8 mouse cellular contexts compared by ENCODE assay signal in genomic region chr5:125056696-125057554, GRCm38 (mm10). TPM values are rescaled to one million over a fixed set of nuclear protein-coding genes. Genes with fewer than 3 reads are reported as not detected.
DNase-seq lines count a peak whose midpoint lies in the region; ATAC-seq and TF ChIP-seq lines count a peak whose summit lies in the region.

No protein-coding gene starts in this region.

- H3K9ac ChIP-seq in embryonic facial prominence, embryonic 13.5 days, result peak overlapping the region; percentile 53; the same call in 1 of the 2 replicates
- peak overlapping the region; percentile 72 for H3K9ac ChIP-seq in heart, embryonic 14.5 days (ENCODE audit: low read length)
- H3K9ac ChIP-seq in kidney, postnatal 0 days (ENCODE audit: low read depth, low read length), result no peak overlapping the region
- H3K9ac ChIP-seq in stomach, postnatal 0 days (ENCODE audit: low read length), result peak overlapping the region; percentile 50; the same call in 1 of the 2 replicates

- peaks cover 63% of the 10 kb centered on the region for H3K4me1 ChIP-seq in embryonic facial prominence, embryonic 13.5 days
- peaks cover 67 to 87% of the 10 kb centered on the region in 2 experiments for H3K4me1 ChIP-seq in heart, embryonic 14.5 days (ENCODE audit: control insufficient read depth in 2 of 2, insufficient read depth in 2 of 2, low read length in 2 of 2)
- H3K4me1 ChIP-seq in kidney, postnatal 0 days (replicated peaks; ENCODE audit: insufficient read depth, low read length), result peaks cover 47% of the 10 kb centered on the region
- peaks cover 17% of the 10 kb centered on the region for H3K4me1 ChIP-seq in stomach, postnatal 0 days (replicated peaks; ENCODE audit: control insufficient read depth, insufficient read depth)

- H3K4me2 ChIP-seq in embryonic facial prominence, embryonic 13.5 days, result peak overlapping the region; percentile 57
- H3K4me2 ChIP-seq in heart, embryonic 14.5 days (ENCODE audit: low read length), result peak overlapping the region; percentile 69
- peak overlapping the region; percentile 58 for H3K4me2 ChIP-seq in kidney, postnatal 0 days (ENCODE audit: low read length)
- peak overlapping the region; percentile 53 for H3K4me2 ChIP-seq in stomach, postnatal 0 days (replicated peaks; ENCODE audit: low read depth)

- no peaks in the 10 kb centered on the region for H3K9me3 ChIP-seq in embryonic facial prominence, embryonic 13.5 days
- H3K9me3 ChIP-seq in heart, embryonic 14.5 days (ENCODE audit: control insufficient read depth, low read length), result no peaks in the 10 kb centered on the region
- no peaks in the 10 kb centered on the region for H3K9me3 ChIP-seq in kidney, postnatal 0 days (replicated peaks; ENCODE audit: low read length)
- H3K9me3 ChIP-seq in stomach, postnatal 0 days (ENCODE audit: control insufficient read depth, low read length), result no peaks in the 10 kb centered on the region

- H3K27ac ChIP-seq in embryonic facial prominence, embryonic 13.5 days, result peak overlapping the region; percentile 78
- peak overlapping the region in 1 of 2 experiments; percentile 83; a peak in 3 of 4 replicates for H3K27ac ChIP-seq in heart, embryonic 14.5 days (replicated peaks in 1 of 2; ENCODE audit: control insufficient read depth in 1 of 2, insufficient read depth in 1 of 2, low read depth in 2 of 2, low read length in 2 of 2)
- H3K27ac ChIP-seq in kidney, postnatal 0 days, result peak overlapping the region; percentile 81
- peak overlapping the region; percentile 92 for H3K27ac ChIP-seq in stomach, postnatal 0 days (replicated peaks)

- TF ChIP-seq EP300 in stomach, postnatal 0 days (optimal IDR thresholded peaks at IDR 0.05), result no peak

- DNase-seq in cerebellum, adult 9-11 months, result peak; percentile 58
- DNase-seq in cerebellum, adult 8-10 months, result no peak
- peak; percentile 72 for DNase-seq in kidney, postnatal 0 days (ENCODE audit: low spot score)
- peak; percentile 84 for DNase-seq in lung, postnatal 25 days (ENCODE audit: low spot score)
- peak; percentile 53 for DNase-seq in stomach, postnatal 0 days (ENCODE audit: low spot score)
- no peak for DNase-seq in frontal cortex, postnatal 14 days (ENCODE audit: low spot score in 2 of 2)

- no peak for ATAC-seq in embryonic facial prominence, embryonic 13.5 days (ENCODE audit: insufficient number of reproducible peaks, insufficient read depth, low FRiP score, low TSS enrichment, low read depth)
- no peak; the same call in 1 of the 2 replicates for ATAC-seq in heart, embryonic 14.5 days (ENCODE audit: insufficient number of reproducible peaks, insufficient read depth, low FRiP score, low read depth)
- ATAC-seq in kidney, postnatal 0 days (replicated peaks; ENCODE audit: low FRiP score, low read depth), result peak; percentile 26; the same call in 1 of the 2 replicates
- peak; percentile 22 for ATAC-seq in stomach, postnatal 0 days (ENCODE audit: low FRiP score, low TSS enrichment)

- peak overlapping the region; percentile 31; the same call in 1 of the 2 replicates for H3K4me3 ChIP-seq in embryonic facial prominence, embryonic 13.5 days
- peak overlapping the region; percentile 35 to 39 for H3K4me3 ChIP-seq in heart, embryonic 14.5 days (ENCODE audit: control insufficient read depth in 1 of 2, insufficient read depth in 1 of 2, low read depth in 1 of 2, low read length in 2 of 2)
- H3K4me3 ChIP-seq in kidney, postnatal 0 days (replicated peaks; ENCODE audit: low read depth, low read length), result peak overlapping the region; percentile 21; the same call in 1 of the 2 replicates
- peak overlapping the region; percentile 35 for H3K4me3 ChIP-seq in stomach, postnatal 0 days (ENCODE audit: low read depth, low read length)

- WGBS in embryonic facial prominence, embryonic 13.5 days, result 26% methylated on average over 19 of the region's 19 CpGs
- WGBS in heart, embryonic 14.5 days, result 15% methylated on average over 19 of the region's 19 CpGs
- 11% methylated on average over 19 of the region's 19 CpGs for WGBS in kidney, postnatal 0 days
- WGBS in stomach, postnatal 0 days, result 24% methylated on average over 19 of the region's 19 CpGs

- peaks cover 4% of the 10 kb centered on the region; the same call in 1 of the 2 replicates for H3K27me3 ChIP-seq in embryonic facial prominence, embryonic 13.5 days
- H3K27me3 ChIP-seq in heart, embryonic 14.5 days (ENCODE audit: control insufficient read depth, insufficient read depth, low read length), result no peaks in the 10 kb centered on the region
- no peaks in the 10 kb centered on the region for H3K27me3 ChIP-seq in kidney, postnatal 0 days (ENCODE audit: insufficient read depth, low read length)
- no peaks in the 10 kb centered on the region for H3K27me3 ChIP-seq in stomach, postnatal 0 days (ENCODE audit: control insufficient read depth, insufficient read depth, low read length)

- TF ChIP-seq CTCF in kidney, postnatal 0 days (IDR thresholded peaks at IDR 0.05; ENCODE audit: low read depth), result no peak
- no peak for TF ChIP-seq CTCF in stomach, postnatal 0 days (IDR thresholded peaks at IDR 0.05; ENCODE audit: low read depth)

- H3K36me3 ChIP-seq in embryonic facial prominence, embryonic 13.5 days, result peaks cover 61% of the 10 kb centered on the region
- peaks cover 13% of the 10 kb centered on the region for H3K36me3 ChIP-seq in heart, embryonic 14.5 days (ENCODE audit: control insufficient read depth, insufficient read depth, low read length)
- H3K36me3 ChIP-seq in kidney, postnatal 0 days (ENCODE audit: insufficient read depth, low read length), result peaks cover 26% of the 10 kb centered on the region; the same call in 1 of the 2 replicates
- H3K36me3 ChIP-seq in stomach, postnatal 0 days (ENCODE audit: control insufficient read depth, insufficient read depth, low read length), result peaks cover 8% of the 10 kb centered on the region; the same call in 1 of the 2 replicates

RNA-seq across cellular contexts. Expression of gene Rflna, which starts 53.9 kb away (rescaled TPM):
- 24.8 and 34.6 TPM in 2 replicates for polyA plus RNA-seq in embryonic facial prominence, embryonic 13.5 days (2015; fragmentation: Nextera tagmentation; extraction: Ambion mirVana)
- 1.3 and 1.6 TPM in 2 replicates for polyA plus RNA-seq in heart, embryonic 14.5 days (2014; fragmentation: Nextera tagmentation; extraction: Ambion mirVana)
- 8.5 and 9.1 TPM in 2 replicates for polyA plus RNA-seq in kidney, postnatal 0 days (2015; fragmentation: Nextera tagmentation; extraction: Ambion mirVana)
- 1.8 and 2.3 TPM in 2 replicates for polyA plus RNA-seq in stomach, postnatal 0 days (2015; fragmentation: Nextera tagmentation; extraction: Ambion mirVana)

Comparison
In these comparisons a context has a peak if more than half of its experiments do, and no peak if none do; other contexts are left out.
1. DNase-seq: peak in cerebellum, adult 9-11 months (single experiment), kidney, postnatal 0 days (single experiment), lung, postnatal 25 days (single experiment) and stomach, postnatal 0 days (single experiment); none in cerebellum, adult 8-10 months (single experiment) and frontal cortex, postnatal 14 days (0 of 2).
2. ATAC-seq: peak in kidney, postnatal 0 days (single experiment) and stomach, postnatal 0 days (single experiment); none in embryonic facial prominence, embryonic 13.5 days (single experiment) and heart, embryonic 14.5 days (single experiment).
3. Peak in every context shown above with its lines, with median percentiles within 50 percentile points of each other: H3K4me2 ChIP-seq and H3K4me3 ChIP-seq.